Mouse (Mus musculus) liver, embryonic 14 days (tissue): ENCODE results near the gene Il12rb2. TPM values are rescaled to one million over a fixed set of nuclear protein-coding genes. Genes with fewer than 3 reads are reported as not detected.

ENCODE experiments used
- polyA plus RNA-seq: library from polyadenylated mRNA; depleted of rRNA; stranded (reverse); fragments of >200 nt; gene quantifications from 2 replicates; pipeline ENCODE4 v1.2.3, GENCODE M21; 2012; rRNA removed

Il12rb2 gene
- 0.46 and 0.53 TPM in 2 replicates for polyA plus RNA-seq

DNA sequence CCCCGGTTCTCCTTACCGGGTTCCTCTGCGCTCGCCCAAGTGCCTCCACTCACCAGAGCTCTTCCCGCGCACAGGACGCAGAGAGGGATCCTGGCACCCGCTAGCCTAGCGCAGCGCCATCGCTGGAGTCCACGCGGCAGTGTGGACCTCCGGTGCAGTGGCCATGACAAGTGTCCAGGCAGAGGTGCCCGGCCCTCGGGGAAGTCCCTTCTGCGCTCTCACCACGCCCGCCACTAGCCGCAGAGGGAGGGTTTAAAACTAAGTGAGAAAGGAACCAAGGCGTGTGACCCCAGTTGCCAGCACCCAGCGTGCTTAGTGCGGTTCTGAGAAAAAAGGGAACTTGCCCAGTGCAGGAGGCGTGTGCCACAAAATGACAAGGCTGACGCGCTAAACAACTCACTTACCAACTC lies at the start of gene Il12rb2:
Il12rb2 (minus strand) TSS at position 207 of the 410 bp plus-strand sequence.

Other genes with a start within 250 kb of the Il12rb2 start
- 407 and 450 TPM in 2 replicates for gene Serbp1, start 138.0 kb downstream of the Il12rb2 start, polyA plus RNA-seq
- not detected in 2 replicates for gene Il23r, start 115.7 kb upstream of the Il12rb2 start, polyA plus RNA-seq
- 0.50 and 0.78 TPM in 2 replicates for gene Tacstd2, start 159.6 kb upstream of the Il12rb2 start, polyA plus RNA-seq